Mouse (Mus musculus): Measurements from ENCODE around the gene Plcz1.

DNA sequence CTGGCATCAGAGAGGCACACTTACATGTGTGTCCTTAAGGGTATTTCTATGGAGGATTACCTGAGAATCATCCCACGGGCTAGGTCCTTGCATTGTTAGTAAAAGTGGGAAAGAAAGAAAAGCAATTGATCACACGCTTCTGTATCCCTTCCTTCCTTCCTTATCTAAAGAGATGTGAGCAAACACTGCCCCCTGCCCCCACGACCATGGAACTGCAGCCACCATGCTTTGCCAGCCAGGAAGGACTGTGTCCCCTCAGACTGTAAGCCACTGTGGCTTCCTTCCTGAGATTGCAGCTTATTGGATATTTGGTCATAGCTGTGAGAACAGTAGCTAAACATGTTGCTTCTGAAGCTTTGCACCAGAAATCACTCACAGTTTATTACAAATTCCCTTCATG lies 36.1 kb downstream of the Plcz1 start:
- TF ChIP-seq CTCF (IDR thresholded peaks at IDR 0.05; ENCODE audit: low read depth, low read length) (no peak), POLR2A (IDR thresholded peaks at IDR 0.05; ENCODE audit: borderline replicate concordance, low read depth, low read length) (no peak)
